Mouse (Mus musculus) adipocyte (in vitro differentiated cells): ENCODE measurements around the gene Rybp.

Experiments
- DNase-seq: peaks from one replicate; pipeline ENCODE4 v3.0.0-alpha.2; 2016; ENCODE audit warnings: low spot score

The Rybp gene

DNA sequence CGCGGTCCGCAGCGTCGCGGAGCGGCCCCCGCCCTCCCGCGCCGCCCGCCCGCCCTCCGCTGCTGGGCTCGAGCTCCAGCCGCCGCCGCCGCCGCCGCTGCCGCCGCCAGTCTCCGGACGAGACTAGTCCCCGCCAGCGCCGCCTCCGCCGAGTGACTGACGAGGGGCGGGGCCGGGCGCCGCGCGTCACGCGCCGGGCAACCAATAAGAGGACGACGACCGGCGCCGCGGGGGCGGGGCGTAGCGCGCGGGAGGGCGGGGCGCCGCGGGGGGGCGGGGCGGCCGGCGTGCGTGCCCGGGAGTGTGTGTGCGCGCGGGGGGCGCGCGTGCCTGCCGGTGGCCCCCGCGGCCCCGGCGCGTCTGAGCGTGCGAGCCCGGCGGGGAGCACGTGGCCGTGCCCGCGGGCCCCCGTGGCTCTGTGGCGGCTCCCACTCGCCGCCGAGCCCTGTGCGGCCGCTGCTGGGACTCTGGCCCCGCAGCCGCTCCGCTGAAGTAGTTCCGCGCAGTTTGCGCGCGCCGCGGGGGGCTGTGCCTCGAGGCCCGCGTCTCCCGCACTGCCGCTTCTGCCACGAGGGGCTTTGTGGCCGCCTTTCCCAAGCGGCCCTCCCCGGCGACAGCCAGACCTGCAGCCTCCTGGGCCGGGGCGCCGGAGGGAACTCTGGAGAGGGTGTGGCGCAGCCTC is at the start of gene Rybp:
Rybp (minus strand) TSS at position 152 of the 682 bp plus-strand sequence.
- DNase-seq: peak; percentile 92

DNA sequence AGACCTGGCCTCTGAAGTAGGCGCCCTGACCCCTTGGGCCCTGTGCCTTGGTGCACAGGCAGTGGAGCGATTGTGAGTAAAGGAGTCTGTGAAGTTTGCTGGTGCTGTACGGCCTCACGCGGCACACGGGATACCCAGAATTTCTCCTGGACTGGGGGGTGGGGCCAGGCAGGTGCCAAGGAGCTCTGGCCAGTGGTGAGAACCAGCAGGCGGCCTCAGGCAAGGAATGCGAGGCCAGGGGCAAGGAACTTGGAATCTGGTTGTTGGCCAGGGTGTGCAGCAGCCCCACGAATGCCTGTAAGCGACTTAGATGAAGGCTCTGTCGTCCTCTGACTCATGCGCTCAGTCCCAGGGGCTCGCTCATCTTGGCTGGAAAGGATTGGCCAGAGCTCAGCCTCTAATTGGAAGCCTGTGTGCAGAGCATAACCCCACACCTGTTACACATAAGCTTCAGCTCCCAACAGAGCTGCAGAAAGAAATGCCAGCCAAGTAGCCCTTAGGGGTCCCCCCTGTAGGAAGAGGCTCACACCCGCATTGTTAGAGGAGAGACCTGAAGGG is 49.4 kb upstream of the Rybp start:
- peak; percentile 48 for DNase-seq

DNA sequence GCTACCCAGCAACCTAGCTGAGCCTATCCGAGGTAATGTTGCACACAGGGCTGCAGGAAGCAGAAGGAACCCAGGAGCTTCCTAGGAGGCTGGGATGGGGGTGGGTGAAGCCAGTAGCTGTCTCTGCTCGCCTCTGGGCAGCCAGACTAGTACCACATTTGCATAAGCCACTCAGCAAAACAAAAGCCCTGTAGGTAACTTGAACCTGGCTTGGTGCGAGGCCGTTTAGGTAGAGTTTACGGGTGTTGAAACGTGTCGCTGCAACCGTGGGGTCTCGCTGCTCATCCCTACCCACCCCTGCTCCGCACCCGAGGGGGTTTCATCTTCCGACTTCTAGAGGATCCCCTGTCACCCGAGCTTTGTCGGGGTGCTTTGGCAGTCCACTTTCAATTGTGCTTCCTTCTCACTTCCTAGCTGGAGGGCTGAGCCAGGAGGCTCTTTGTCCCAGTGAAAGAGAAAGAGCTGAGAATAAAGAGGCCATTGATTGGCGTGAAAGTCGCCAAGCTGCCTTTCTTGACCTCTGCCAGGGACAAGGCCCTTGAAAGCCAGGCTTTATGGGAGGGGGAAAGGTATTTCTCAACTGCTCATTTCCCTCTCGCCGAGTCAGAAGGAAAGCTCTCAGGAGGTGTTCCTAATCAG is 48.3 kb upstream of the Rybp start:
- DNase-seq: peak; percentile 59

DNA sequence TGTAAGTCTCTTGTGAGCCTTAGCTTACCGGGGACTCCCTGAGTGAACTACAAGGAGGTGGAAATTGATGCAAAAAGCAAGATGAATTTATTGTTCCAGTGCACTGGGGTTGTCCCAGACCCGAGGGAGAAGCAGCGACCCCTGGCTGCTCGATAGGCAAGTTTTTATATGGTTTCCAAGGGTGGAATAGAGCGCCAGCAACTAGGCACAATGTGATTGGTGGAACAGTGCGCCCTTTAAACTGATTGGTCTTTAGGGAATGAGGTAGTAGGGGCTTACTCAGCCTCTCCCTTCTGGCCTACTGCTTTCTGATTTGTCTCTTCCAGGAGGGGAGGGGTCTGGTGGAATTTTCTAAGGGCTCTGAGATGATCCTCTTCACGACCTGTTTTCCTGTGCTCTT is 46.5 kb upstream of the Rybp start:
- no peak for DNase-seq

DNA sequence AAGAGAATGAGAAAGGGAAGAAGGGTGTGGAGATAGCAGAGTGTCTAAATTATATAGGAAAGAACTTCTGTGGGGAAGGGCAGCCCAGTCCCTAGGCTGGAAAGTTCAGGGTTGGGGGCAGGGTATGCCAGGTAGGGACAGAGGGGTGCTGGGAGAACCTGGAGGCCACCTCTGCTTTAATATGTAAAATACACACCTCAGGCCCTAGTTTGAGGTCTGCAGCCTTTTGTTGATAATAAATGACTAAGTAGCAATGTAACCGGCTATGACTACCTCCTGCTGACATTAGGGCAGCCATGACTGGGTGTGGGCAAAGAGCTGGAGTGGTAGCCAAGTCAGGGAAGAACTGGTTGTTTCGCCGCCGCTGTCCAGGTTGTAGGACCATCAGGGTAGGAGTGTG is 45.2 kb upstream of the Rybp start:
- no peak for DNase-seq

DNA sequence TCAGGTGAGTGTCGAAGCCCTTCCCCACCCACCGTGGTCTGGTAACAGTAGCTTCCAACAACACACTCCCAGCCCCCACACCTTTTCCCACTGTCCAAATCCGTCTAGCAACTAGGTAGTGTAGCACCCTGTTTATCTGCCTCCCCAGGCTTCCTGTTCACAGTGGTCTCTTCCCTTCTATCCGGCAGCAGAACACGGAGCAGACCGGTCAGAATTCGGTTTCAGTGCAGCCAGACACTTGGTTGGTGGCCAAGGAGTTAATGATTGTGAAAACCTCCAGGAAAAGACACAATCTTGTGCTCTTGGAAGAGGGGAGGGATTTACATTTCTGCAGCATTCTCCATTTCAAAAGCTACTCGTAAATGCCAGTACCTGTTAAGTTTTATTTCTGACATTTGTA is 44.3 kb upstream of the Rybp start:
- DNase-seq: no peak

DNA sequence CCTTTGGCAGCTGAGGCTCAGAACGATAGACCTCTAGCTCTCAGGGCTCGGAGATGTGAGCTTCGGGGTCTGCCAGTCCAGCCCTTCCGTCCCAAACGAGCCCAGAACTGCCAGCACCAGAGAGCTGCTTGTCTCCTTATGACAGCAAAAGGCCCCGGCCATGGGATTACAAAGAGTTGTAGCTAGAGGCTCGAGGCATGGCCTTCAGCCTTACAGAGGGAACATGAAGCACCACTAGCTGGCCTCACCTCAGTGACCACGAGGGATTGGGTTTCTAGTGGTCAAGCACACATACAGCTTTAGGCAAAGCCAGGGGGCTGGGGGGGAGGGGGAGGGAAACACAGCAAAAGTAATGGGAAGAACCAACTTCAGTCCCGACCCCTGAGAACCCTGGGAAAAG is 43.8 kb upstream of the Rybp start:
- no peak for DNase-seq

DNA sequence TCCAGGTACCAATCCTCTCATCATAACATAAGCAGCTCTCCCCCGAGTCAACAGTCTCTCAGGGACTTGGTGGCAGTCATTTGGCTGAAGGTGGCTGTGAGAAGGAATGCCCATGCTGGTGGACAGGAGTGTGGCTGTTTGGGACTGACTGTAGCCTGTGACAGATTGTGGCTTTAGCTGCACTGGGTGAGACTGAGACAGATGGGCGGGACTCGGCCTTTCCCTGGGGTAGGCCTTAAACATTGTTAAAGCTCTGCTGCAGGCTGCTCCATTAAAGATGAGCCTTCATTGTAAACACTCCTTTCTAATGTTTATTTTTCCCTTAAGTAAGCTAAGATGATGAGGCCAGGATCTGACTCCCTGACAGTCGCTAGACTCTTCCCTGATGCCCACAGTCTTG is 42.3 kb upstream of the Rybp start:
- DNase-seq: no peak

DNA sequence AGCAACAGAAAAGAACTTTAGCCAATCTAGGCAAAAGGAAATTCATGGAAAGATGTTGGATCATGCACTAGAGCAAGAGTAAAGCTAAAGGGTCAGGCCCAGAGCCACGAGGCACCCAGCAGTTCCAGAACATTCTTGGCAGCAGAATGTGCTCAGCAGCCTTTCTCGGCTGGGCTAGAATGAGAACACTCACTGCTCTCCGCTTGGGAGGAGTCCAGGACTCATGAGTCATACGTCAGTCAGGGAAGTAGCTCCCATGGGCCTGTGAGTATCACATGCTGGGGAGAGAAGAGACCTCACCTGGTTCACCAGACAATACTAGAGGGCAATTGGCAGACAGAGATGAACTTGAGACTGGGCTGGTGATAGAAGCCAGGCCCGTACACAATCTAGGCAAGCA is 39.8 kb upstream of the Rybp start:
- DNase-seq: peak; percentile 100

DNA sequence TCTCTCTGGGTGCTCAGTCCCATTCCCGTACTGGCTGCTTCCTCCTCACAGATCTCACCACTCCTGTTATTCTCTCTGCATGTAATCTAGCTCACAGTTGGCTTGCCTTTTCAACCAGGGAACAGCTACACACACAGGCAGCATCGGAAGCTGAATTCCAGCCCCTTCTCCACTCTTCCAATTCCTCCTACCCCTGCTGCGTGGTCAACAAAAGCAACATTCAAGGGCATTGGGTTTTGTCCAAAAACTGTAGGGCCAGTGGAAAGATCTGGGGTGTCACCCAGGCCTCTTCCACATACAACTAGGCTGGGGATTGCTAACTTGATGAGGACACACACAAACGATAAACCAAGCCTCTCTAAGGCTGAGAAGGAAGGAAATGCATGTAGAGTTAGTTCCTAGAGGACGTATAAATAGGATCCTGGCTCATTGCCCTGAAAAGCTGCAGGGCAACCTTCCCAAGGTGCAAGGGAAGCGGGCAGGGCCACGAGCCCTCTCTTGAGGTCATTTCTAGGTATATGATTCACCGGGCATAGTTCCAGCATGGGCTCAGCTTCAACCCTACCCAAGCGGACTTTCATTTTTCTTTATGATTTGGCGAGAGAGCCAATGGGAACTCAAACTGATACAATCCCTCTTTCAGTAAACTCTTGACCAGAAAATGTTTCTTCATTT is 36.6 kb upstream of the Rybp start:
- DNase-seq: peak; percentile 63

DNA sequence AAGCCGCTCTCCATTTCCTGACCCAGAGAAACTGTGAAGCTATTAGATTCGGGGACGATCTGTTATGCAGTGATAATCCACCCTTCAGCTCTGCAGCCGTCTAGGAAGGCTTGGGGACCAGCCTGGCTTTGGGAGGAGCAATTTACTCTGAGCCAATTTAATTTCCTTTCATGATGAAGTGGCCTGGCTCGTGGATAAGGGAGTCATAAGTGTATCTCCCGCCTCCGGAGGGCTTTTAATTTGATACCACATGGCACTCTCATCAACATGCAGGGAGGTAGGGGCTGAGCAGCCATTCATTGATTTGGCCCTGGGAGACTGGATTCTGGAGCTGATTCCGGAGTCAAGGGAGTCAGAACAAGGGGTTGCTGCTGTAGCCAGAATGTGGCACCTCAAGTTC is 35.3 kb upstream of the Rybp start:
- DNase-seq: no peak

DNA sequence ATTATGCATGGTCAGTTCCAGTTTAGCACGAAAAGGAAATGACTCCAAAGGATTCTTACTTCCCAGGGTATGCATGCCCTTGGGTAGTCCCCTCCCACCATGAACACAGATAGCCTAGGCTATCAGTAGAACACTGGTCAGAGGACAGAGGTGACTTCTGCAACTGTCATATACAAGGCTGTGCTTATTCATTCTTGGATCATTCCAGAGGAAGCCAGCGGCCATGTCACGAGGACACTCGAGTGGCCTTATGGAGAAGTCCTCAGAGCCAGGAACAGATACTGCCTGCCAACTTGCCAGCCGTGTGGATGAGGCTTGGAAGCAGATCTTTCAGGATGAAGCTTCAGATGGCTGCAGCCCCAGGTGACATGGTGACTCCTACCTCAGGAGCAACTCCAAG is 34.9 kb upstream of the Rybp start:
- DNase-seq: no peak

DNA sequence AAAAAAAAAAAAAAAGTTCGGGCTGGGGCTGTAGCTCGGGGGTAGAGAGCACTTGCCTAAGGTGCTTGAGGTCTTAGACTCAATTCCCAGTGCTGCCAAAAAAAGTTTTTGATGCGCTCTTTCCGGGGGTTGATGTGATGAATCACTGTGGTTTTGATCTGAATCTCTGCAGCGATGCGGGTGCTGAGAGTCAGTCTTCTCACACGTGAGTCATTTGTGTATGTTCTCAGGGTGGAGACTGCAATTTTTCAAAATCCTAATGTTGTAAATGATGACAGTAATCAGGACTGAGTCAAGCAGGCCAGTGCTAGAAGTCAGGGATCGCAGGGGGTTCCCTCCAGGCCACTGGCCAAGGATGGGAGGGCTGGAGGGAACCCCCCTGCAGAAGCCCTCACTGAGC is 26.9 kb upstream of the Rybp start:
- DNase-seq: no peak

DNA sequence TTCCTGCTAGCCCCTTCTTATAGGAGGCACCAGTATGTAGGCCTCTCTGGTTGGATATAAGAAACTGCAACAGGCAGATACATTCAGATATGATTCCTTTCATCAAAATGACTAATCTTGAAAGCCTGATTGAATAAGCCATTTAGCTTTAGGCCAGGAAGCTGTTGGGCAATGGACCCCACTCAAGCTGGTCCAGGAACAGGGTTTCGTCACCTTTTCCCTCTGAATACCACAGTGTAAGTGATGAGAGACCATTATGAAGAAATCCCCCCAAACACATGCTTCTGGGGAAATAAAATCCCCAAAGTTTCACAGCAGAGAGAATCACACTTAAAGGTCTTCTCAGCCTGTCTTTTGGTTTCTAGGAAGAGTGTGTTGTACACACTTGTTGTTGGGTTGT is 23.9 kb upstream of the Rybp start:
- DNase-seq: no peak

DNA sequence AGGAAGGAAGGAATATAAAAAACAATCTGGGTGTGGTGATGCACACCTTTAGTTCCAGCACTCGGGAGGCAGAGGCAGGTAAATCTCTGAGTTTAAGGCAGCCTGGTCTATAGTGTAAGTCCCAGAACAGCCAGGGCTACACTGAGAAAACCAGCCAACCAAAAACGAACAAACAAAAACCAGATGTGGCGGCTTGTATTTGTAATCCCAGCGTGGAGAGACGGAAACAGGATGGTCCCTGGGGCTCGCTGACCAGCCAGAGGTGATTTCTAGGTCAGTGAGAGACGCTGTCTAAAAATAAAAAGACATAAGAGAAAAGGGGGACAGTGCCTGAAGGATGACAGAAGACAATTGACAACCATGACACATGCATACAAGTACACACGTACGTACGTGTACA is 17.5 kb upstream of the Rybp start:
- DNase-seq: no peak

DNA sequence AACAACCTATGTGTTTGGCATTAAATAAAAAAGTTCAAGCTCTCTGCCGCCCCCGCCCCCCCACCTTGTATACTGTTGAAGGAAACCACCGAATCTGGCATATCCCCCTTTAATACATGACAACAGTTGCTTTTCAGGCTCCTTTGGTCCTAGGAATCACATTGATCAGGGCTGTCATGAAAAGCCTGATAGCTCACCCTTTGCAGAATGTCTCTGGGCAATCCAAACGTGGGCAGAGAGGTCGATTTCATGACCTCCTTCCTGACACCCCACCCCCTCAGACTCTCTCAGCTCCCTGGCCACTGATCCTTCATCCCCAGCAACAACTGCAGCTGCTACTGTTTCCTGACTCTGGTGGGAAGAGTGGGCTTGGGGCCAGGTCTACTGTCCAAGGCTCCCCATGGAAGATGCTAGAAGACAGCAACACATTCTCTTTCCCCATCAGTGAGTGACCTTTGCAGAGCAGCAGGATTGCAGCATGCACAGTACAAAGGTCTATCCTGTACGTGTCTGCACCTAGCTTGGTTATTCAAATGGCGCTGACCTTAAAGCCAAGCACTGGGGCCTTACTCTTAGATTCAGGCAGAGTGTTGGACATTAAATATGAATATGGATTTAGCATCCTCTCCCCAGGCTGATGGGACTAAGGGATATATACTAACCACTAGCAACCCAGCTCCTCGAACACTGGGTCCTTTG is 14.3 kb upstream of the Rybp start:
- DNase-seq: no peak

DNA sequence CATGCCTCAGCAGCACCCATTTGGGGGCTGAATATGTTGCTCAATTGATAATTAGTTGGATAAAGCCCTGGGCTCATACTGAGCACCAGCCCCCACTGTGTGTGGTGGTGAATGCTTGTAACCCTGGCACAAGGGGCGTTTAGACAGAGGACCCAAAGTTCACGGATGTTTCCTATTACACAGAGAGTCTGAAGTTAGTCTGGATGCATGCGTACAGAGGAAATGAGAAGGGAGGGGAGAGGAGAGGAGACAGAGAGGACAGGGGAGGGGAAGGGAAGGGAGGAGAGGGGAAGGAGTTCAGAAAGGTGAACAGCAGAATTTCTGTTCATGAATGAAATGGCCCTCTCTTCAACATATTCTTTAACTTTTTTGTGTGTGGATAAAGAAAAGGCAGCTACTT is 13.5 kb upstream of the Rybp start:
- DNase-seq: no peak

DNA sequence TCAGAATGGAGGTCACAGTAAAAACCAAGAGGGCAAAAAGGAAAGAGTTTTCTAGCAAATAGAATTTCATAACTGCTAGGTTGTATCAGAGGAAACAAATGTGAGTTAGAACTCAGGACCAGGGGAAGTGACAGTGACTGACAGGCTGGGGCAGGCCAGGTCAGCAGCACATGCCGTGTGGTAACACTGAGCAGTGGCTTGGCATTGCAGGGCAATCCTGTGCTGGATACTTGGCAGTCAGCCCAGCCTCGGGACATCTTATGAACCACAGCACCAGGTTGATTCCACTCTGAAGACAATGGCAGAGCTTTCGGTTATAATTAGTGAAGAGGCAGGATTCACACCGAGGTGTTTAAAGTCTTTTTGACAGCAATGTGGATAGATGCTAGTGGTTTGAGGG is 11.7 kb upstream of the Rybp start:
- peak; percentile 67 for DNase-seq

DNA sequence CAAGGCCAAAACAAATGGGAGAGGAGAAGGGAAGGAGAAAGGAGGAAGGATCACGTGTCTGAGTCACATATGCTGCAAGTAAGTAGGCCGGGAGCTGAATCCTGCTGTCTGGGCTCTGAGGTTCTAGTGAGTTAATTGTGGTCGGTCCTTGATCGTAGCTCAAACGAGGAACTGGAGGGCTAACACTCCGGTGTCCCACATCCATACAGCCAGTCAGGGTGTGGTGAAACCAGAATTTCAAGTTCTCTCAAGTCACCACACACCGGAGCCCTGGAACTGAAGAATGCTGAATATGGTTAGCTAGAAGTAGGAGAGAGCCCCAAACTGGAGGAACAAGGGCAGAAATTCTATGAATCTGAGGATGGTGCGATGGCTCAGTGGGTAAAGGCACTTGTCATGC is 10.3 kb upstream of the Rybp start:
- no peak for DNase-seq

DNA sequence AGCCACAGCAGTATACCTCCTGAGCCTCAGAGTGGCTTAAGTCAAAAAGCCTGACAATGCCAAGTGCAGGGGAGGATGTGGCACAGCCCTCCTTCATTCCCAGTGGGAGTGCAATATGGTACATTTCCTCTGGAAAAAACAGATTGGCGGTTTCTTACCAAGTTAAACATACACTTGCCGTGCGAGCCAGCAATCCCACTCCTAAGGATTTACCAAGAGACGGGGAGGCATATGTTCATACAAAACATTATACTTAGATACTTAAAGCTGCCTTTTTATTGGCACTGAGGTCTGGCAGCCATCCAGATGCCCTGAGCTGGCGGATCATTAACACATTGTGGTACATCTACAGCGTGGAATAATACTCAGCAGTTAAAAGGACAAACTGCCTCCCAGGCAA is 5.1 kb upstream of the Rybp start:
- no peak for DNase-seq

DNA sequence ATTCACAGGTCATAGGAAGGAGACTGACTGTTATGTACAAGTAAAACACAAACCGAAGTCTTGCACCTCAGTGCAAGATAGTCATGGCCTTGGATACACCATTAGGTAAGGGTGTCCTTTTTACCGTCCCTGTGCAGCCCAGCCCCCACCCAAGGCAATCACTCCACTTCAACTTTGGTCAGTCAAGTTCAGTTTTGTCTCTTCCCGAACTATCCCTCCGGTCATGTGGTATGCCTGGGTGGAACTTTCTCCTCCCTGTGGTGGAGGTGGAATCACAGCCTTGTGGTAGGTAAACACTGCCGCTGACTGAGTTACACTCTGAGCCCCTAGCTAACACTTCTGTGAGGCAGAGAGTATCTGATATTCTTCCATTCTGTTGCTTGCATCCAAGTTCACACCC is 1.8 kb upstream of the Rybp start:
- DNase-seq: no peak

DNA sequence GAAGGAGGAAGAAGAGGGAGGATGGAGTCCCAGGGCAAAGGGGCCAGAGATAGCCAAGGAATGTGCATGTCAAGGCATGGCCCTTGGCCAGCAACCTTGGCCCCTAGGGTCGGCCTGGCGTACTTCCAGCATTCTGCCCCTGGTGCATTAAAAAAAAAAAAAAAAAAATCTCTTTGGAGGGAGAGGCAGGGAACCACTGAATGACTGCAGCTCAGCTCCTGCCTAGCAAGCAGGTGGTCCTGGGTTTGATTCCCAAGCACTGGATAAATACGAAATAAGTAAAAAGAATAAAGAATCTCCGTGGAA is 1.4 kb upstream of the Rybp start:
- no peak for DNase-seq
